Mouse (Mus musculus) thymus, postnatal 36 days (tissue): ENCODE data around the gene Ssc5d.

Experiments used
- DNase-seq, 2 experiments: peaks; one replicate each; pipeline ENCODE4 v3.0.0; 2022; ENCODE audit warnings: mixed read lengths in 2 of 2

Ssc5d gene

GRCm38 (mm10) chr7:4950561-4951342, 25.2 kb downstream of the Ssc5d start:
- no peak for DNase-seq

DNA sequence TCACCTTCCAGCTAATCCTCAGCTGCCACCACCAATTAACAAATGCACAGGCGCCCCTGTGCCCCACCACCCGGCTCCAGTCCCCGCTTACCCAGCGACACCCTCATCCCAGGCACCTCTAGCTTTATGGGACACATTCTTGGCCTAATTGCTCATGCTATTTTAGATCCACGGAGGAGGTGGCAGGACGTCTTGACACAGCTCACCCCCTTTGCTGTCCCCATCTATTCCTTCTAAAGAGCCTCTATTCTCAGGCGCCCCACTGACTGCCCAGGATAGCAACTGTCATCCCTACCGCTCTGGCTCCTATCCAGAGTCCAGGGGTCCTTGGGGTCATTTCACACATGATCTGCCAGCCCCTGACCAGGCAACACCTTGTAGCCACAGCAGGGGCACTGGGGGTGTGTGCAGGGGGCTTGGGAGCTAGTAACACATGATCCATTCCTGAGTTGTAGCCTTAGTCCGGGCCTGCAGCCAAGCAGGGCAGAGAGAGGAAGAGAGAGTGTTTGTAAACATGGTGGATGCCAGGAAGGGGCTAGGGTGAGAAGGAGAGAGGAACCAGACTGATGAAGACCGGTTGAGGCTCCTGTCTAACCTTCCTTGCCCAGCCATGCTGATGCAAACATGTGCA, 28.3 kb downstream of the Ssc5d start:
- no peak for DNase-seq

DNA sequence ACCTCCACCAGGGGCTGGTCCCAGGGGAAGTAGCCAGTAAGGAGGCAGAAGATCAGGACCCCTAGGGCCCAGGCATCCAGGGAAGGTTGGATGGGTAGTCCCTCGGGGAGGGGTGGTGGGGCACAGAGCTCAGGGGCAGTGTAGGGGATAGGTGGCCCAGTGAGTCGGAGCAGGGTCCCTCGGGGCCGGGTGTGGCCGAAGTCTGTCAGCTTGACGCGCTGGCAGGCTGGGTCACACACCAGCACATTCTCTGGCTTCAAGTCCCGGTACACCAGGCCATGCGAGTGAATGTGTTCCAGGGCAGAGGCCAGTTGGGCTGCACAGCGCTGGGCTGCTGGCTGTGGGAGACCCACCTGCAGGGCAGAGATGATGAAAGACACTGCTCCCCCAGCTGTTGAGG, 31.8 kb downstream of the Ssc5d start:
- no peak for DNase-seq

GRCm38 (mm10) chr7:4963527-4963926, 37.9 kb downstream of the Ssc5d start:
- no peak for DNase-seq

- DNase-seq = peak; percentile 85 to 89
Measured at GRCm38 (mm10) chr7:4964272-4964671, 38.7 kb downstream of the Ssc5d start, which contains the start of gene Sbk2. TSS of gene Sbk2 (minus strand) at chr7:4964406.

DNA sequence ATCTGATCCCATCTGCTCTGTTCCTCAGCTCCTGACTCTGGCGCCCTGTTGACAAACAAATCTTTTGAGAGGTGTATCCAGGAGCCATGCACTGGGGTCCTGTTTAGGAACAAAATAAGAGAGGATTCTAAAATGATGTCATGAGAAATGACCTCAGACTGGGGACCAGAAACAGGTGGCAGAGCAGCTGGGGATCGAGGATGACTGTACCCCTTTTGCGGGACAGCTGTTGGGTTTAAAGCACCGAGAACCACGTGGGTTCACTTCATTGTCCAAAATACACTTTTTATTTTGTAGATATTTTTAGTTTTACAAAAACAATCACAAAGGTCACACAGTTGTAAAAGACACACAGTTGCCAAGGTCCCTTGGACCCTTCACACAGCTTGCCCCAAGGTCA, 39.4 kb downstream of the Ssc5d start:
- DNase-seq = no peak

DNA sequence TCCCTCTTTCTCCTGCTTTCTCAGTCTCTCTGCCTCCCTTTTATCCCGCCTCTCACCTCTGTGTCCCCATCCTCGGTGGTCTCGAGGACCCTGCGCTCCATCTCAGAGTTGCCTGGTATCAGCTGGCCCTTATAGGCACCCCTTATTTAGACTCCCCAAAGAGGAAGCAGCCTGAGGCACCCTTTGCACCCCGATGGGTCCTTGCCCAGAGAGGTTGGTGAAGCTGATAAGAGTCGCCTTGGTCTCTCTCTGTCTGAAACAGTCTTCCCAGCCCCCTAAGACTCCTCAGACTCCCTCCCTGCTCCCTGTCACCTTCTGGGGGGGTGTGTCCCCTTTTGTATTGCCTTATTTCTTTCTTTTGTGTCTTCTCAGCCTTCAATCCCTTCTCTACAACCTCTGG, 45.5 kb downstream of the Ssc5d start, which contains the start of gene Sbk3:
Gene Sbk3, minus strand, starts transcription at position 101 of the 400 bp plus-strand sequence.
- DNase-seq = no peak

DNA sequence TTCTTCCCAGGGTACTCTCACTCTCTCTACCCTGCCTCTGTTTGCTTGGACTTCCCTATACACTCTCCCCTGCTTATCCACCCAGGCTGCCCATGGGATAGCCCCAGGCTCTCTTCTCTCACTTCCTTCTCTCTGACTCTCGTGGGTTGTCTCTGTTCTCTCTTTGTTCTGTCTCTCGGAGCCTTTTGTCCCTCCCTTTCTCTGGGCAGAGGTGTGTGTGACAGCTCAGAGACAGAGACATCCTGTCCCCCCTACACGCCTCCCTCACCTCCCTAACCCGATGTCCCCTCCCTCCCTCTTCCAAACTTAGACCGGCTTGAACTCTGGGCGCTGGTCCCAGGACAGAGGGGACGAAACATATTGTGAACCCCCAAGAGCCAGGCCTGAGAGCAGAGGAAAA, 46.1 kb downstream of the Ssc5d start:
- no peak for DNase-seq

DNA sequence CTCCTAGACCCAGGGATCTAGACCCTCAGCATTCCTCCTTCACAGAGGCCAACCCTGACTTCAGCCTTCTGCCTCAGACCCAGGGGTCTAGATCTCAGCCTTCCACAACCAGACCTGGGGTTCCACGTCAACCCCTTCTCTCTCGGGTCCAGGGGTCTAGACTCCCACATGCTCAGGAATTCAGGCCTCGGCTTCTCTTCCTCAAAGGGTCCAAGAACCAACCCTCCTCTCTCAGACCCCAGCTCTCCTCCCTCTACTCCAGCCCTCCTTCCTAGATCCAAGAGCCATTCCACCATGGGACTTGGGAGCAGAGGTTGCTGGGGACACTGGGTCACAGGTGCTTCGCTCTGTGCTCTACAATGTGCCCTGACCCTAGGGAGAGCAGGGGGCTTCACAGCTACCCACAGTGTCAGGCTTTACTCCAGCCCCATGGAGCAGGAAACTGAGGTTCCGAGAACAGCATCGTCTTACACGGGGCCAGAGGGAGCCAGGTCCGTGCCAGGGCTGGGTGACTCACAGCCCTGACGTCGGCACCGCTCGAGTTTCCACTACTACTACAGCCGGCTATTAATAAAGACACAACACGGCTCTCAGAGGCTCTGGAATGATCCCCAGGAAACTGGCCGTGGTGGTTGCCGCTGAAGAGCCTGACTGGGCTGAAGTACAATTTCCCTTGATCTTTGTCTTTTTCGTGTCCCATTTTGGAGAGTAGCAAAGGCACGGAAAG, 46.9 kb downstream of the Ssc5d start:
- no peak for DNase-seq

GRCm38 (mm10) chr7:4975455-4975854, 49.9 kb downstream of the Ssc5d start:
- no peak for DNase-seq

- no peak for DNase-seq
Measured at GRCm38 (mm10) chr7:4976832-4977231, 51.2 kb downstream of the Ssc5d start.

DNA sequence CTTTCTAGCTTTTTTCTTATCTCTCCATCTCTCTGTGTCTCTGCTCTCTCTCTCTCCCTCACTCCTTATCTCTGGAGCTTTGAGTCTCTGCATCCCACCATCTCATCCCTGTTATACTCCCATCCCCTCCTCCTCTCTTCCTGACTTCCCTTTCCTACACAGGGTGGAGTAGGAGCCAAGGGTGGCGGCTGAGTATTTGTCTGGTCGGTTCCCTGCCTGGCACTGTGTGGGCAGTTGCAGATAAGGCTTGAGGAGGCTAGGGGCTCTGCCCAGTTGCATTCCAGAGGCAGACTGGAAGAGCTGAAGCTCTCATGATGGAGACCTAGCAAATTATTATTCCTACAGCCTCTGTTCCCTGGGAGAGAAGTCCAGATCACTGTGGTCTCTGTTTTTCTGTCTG, 62.7 kb downstream of the Ssc5d start:
- DNase-seq = no peak

GRCm38 (mm10) chr7:4993347-4993998, 67.9 kb downstream of the Ssc5d start:
- peak in 1 of 2 experiments; percentile 16 for DNase-seq

DNA sequence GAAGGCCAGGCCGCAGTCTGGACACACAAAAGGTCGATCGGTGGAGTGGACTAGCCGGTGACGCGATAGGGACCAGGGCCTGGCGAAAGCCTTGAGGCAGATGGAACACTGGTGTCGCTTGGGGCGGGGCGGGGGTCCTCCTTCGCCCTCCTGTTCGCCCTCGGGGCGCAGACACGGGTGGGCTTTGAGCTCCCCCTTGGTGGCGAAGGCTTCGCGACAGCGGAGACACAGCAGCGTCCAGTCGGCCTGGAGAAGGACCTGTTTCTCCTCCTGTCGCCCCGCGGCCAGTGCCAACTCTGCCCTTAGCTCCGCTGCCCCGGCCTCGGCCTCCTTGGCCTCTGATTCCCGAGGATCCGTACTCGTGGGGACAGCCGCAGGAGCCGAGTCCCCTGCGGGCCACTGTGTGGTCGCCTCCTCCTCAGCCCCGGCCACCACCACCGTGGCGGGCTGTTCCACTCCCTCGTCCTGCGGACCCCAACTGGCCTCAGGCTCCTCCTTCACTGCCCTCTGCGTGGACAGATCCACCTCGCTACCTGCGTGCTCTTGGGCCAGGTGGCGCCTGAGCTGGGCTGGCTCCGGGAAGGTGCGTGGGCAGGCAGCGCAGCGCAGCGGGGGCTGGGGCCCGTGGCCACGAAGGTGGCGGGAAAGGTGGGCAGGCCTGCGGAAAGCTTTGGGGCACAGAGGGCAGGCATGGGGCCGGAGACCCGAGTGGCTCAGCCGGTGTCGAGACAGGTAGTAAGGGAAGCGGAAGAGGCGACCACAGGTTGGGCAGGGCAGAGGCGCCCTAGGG, 68.6 kb downstream of the Ssc5d start:
- DNase-seq = peak in 1 of 2 experiments; percentile 26
